Mouse (Mus musculus) neural tube, embryonic 14.5 days (tissue): ENCODE data around the gene Spsb2. TPM values are rescaled to one million over a fixed set of nuclear protein-coding genes. Genes with fewer than 3 reads are reported as not detected.

ENCODE experiments used
- ATAC-seq: fragments of 200-750 bp; cut with Nextera tagmentation; 2 replicates; pipeline ENCODE4 v1.8.0; 2017; ENCODE audit warnings: low read depth, mild to moderate bottlenecking, moderate TSS enrichment, moderate library complexity
- H3K27ac ChIP-seq: fragments of 300-500 bp; sonication (generic); 2 replicates; pipeline ENCODE4 v1.5.1; 2014; ENCODE audit warnings: low read depth, mild to moderate bottlenecking, control low read depth, low read length, moderate library complexity, mixed read lengths
- H3K27me3 ChIP-seq: fragments of 300-500 bp; sonication (generic); 2 replicates; pipeline ENCODE4 v1.6.1; 2014; ENCODE audit warnings: low read length; ENCODE audit not compliant: control insufficient read depth, insufficient read depth
- H3K36me3 ChIP-seq: fragments of 300-500 bp; sonication (generic); 2 replicates; pipeline ENCODE4 v1.6.1; 2014; ENCODE audit warnings: low read length, mixed read lengths; ENCODE audit not compliant: control insufficient read depth, insufficient read depth
- H3K4me1 ChIP-seq: fragments of 300-500 bp; sonication (generic); 2 replicates; pipeline ENCODE4 v1.6.1; 2014; ENCODE audit warnings: low read length; ENCODE audit not compliant: control insufficient read depth, insufficient read depth
- H3K4me2 ChIP-seq: fragments of 300-500 bp; sonication (generic); 2 replicates; pipeline ENCODE4 v1.6.1; 2014; ENCODE audit warnings: mild to moderate bottlenecking, low read depth, low read length, control low read depth
- H3K4me3 ChIP-seq: fragments of 300-500 bp; sonication (generic); 2 replicates; pipeline ENCODE4 v1.5.1; 2014; ENCODE audit warnings: low read depth, low read length, control low read depth, mixed read lengths
- H3K9ac ChIP-seq: fragments of 300-500 bp; sonication (generic); replicated peaks from 2 replicates; pipeline ENCODE4 v1.6.1; 2014; ENCODE audit warnings: low read depth, mild to moderate bottlenecking, control low read depth, low read length, mixed read lengths
- H3K9me3 ChIP-seq: fragments of 300-500 bp; sonication (generic); 2 replicates; pipeline ENCODE4 v1.6.1; 2016; ENCODE audit warnings: low read length; ENCODE audit not compliant: control insufficient read depth
- WGBS: fragments of 180-500 bp; shearing (Covaris S2); extraction: QIAGEN DNeasy Blood & Tissue Kit; methylation state at CpG from one replicate; pipeline ENCODE4 v1.1.7; 2014; 5-methylcytosine and 5-hydroxymethylcytosine counted together
- polyA plus RNA-seq: library from polyadenylated mRNA; unstranded; fragments of >200 nt; fragmentation: Nextera tagmentation; extraction: Ambion mirVana; gene quantifications from 2 replicates; pipeline ENCODE4 v1.2.1, GENCODE M21; 2014

The Spsb2 gene
- polyA plus RNA-seq, 1 experiment from 2014 or later: 4.4 TPM

- H3K9me3 ChIP-seq: no peaks in the 10 kb centered on the region
- H3K27me3 ChIP-seq: no peaks in the 10 kb centered on the region
- ATAC-seq: no peak
- WGBS: 59% methylated on average over 10 of the region's 10 CpGs
- no peak overlapping the region for H3K4me3 ChIP-seq
- H3K4me1 ChIP-seq: peaks cover under 1% of the 10 kb centered on the region; the same call in 1 of the 2 replicates
- no peaks in the 10 kb centered on the region for H3K36me3 ChIP-seq
- no peak overlapping the region for H3K9ac ChIP-seq
- H3K27ac ChIP-seq: no peak overlapping the region
- no peak overlapping the region for H3K4me2 ChIP-seq
Observed at GRCm38 (mm10) chr6:124835531-124835930, 27.1 kb downstream of the Spsb2 start.

GRCm38 (mm10) chr6:124836411-124836810, 27.9 kb downstream of the Spsb2 start:
- no peaks in the 10 kb centered on the region; the same call in 1 of the 2 replicates for H3K36me3 ChIP-seq
- no peak overlapping the region for H3K4me2 ChIP-seq
- no peaks in the 10 kb centered on the region for H3K27me3 ChIP-seq
- H3K27ac ChIP-seq: no peak overlapping the region
- no peaks in the 10 kb centered on the region for H3K4me1 ChIP-seq
- H3K4me3 ChIP-seq: no peak overlapping the region
- WGBS: 85% methylated on average over 7 of the region's 7 CpGs
- ATAC-seq: no peak
- no peaks in the 10 kb centered on the region for H3K9me3 ChIP-seq
- H3K9ac ChIP-seq: no peak overlapping the region

- WGBS: 13% methylated on average over 8 of the region's 8 CpGs
- peak overlapping the region; percentile 8; the same call in 1 of the 2 replicates for H3K9ac ChIP-seq
- no peak overlapping the region for H3K27ac ChIP-seq
Observed at GRCm38 (mm10) chr6:124839805-124840204, 31.3 kb downstream of the Spsb2 start.

GRCm38 (mm10) chr6:124840241-124841167, 32.0 kb downstream of the Spsb2 start, which contains the start of gene Gnb3:
Gnb3 (minus strand) TSS chr6:124840275.
- Histone ChIP-seq H3K4me1 (no peaks in the 10 kb centered on the region), H3K4me3 (no peak within 1 kb of the TSS), H3K9ac (peak within 1 kb of the TSS; percentile 8; the same call in 1 of the 2 replicates), H3K9me3 (no peaks in the 10 kb centered on the region), H3K36me3 (peaks cover 3% of the 10 kb centered on the region), H3K27ac (no peak within 1 kb of the TSS), H3K4me2 (no peak within 1 kb of the TSS), H3K27me3 (no peaks in the 10 kb centered on the region)
- WGBS: 42% methylated on average over 15 of the region's 15 CpGs
- no peak for ATAC-seq

More at GRCm38 (mm10) chr6:124839805-124840204, 31.3 kb downstream of the Spsb2 start:
- ATAC-seq: no peak
- Histone ChIP-seq H3K9me3 (no peaks in the 10 kb centered on the region), H3K4me2 (no peak overlapping the region), H3K4me1 (no peaks in the 10 kb centered on the region), H3K27me3 (no peaks in the 10 kb centered on the region), H3K4me3 (no peak overlapping the region), H3K36me3 (no peaks in the 10 kb centered on the region; the same call in 1 of the 2 replicates)

GRCm38 (mm10) chr6:124847305-124847704, 38.8 kb downstream of the Spsb2 start:
- H3K4me1 ChIP-seq: no peaks in the 10 kb centered on the region
- H3K9me3 ChIP-seq: no peaks in the 10 kb centered on the region
- H3K9ac ChIP-seq: no peak overlapping the region
- ATAC-seq: peak; percentile 90
- H3K4me2 ChIP-seq: no peak overlapping the region; the same call in 1 of the 2 replicates
- no peak overlapping the region for H3K4me3 ChIP-seq
- 4% methylated on average over 9 of the region's 9 CpGs for WGBS
- no peaks in the 10 kb centered on the region for H3K27me3 ChIP-seq
- peaks cover 10% of the 10 kb centered on the region; the same call in 1 of the 2 replicates for H3K36me3 ChIP-seq
- peak overlapping the region; percentile 52; the same call in 1 of the 2 replicates for H3K27ac ChIP-seq

- no peak overlapping the region for H3K9ac ChIP-seq
- H3K36me3 ChIP-seq: peaks cover 8% of the 10 kb centered on the region; the same call in 1 of the 2 replicates
- no peak for ATAC-seq
- H3K4me3 ChIP-seq: no peak overlapping the region
- no peaks in the 10 kb centered on the region for H3K27me3 ChIP-seq
- no peaks in the 10 kb centered on the region for H3K4me1 ChIP-seq
- no peak overlapping the region for H3K4me2 ChIP-seq
- H3K9me3 ChIP-seq: no peaks in the 10 kb centered on the region
- no peak overlapping the region for H3K27ac ChIP-seq
- WGBS: 45% methylated on average over 6 of the region's 8 CpGs
Observed at GRCm38 (mm10) chr6:124850535-124850934, 42.1 kb downstream of the Spsb2 start.

- ATAC-seq: no peak
- H3K4me1 ChIP-seq: peaks cover 12% of the 10 kb centered on the region; the same call in 1 of the 2 replicates
- WGBS: 82% methylated on average over 12 of the region's 12 CpGs
- H3K27me3 ChIP-seq: no peaks in the 10 kb centered on the region
- 0 out of 2 replicates have a peak, but pooled peaks cover 4% of the 10 kb centered on the region for H3K36me3 ChIP-seq
- no peaks in the 10 kb centered on the region for H3K9me3 ChIP-seq
- H3K4me3 ChIP-seq: no peak overlapping the region
- no peak overlapping the region for H3K27ac ChIP-seq
- no peak overlapping the region for H3K4me2 ChIP-seq
- H3K9ac ChIP-seq: no peak overlapping the region
Observed at GRCm38 (mm10) chr6:124854647-124855046, 46.2 kb downstream of the Spsb2 start.

GRCm38 (mm10) chr6:124856321-124856720, 47.9 kb downstream of the Spsb2 start:
- Histone ChIP-seq H3K27me3 (no peaks in the 10 kb centered on the region), H3K9ac (peak overlapping the region; percentile 95), H3K27ac (peak overlapping the region; percentile 99), H3K4me3 (peak overlapping the region; percentile 71), H3K4me2 (peak overlapping the region; percentile 76), H3K4me1 (peaks cover 29% of the 10 kb centered on the region), H3K9me3 (no peaks in the 10 kb centered on the region), H3K36me3 (0 out of 2 replicates have a peak, but pooled peaks cover 4% of the 10 kb centered on the region)
- ATAC-seq: peak; percentile 81
- 6% methylated on average over 13 of the region's 14 CpGs for WGBS
